Mouse (Mus musculus): ENCODE results near the gene Tbx10.
A peak's percentile ranks its signal among the peaks of the same experiment; 100 is the strongest.

GRCm38 (mm10) chr19:3962469-3962868, 30.1 kb upstream of the Tbx10 start:
- TF ChIP-seq EP300 (IDR thresholded peaks at IDR 0.05; ENCODE audit: low read depth) (no peak), CTCF (IDR thresholded peaks at IDR 0.05; ENCODE audit: low read depth) (peak; percentile 47)

All from liver, embryonic 14.5 days (tissue).